Mouse (Mus musculus): ENCODE results near the gene Mlx. TPM values are rescaled to one million over a fixed set of nuclear protein-coding genes. Genes with fewer than 3 reads are reported as not detected.

Gene Mlx
- total and polyA plus RNA-seq, 3 experiments: 45.2 to 116 (median 51.5) TPM

GRCm38 (mm10) chr11:101062165-101062884 is 24.8 kb upstream of the Mlx start:
- H3K4me2 ChIP-seq (ENCODE audit: insufficient read depth, low read depth, poor library complexity, severe bottlenecking): no peak overlapping the region
- H3K4me1 ChIP-seq (ENCODE audit: control insufficient read depth in 1 of 2, insufficient read depth in 2 of 2): peaks cover 13 to 37% of the 10 kb centered on the region in 2 experiments
- no peaks in the 10 kb centered on the region for H3K79me2 ChIP-seq (replicated peaks; ENCODE audit: control insufficient read depth, extremely low read depth, insufficient read depth, poor library complexity, severe bottlenecking)
- in situ Hi-C loops (cut with MboI; ENCODE audit: low pct_ligation_motif_present, low pct_unique_long_range_greater_than_20kb, low sequenced_read_pairs): no loop called here
- no peak overlapping the region for H3K4me3 ChIP-seq (replicated peaks in 1 of 3; ENCODE audit: low read depth in 2 of 3, low read length in 2 of 3, poor library complexity in 1 of 3)
- dilution Hi-C loops (cut with MboI; ENCODE audit: extremely low pct_ligation_motif_present, extremely low pct_unique_long_range_greater_than_20kb, low sequenced_read_pairs): no loop called here
- TF ChIP-seq KAT2A (IDR thresholded peaks at IDR 0.05; ENCODE audit: insufficient replicate concordance, low read length): no peak
- TF ChIP-seq RAD21 (IDR thresholded peaks at IDR 0.05; ENCODE audit: low read depth, low read length): no peak
- TF ChIP-seq TBP (conservative IDR thresholded peaks at IDR 0.05; ENCODE audit: low read depth, low read length): no peak
- TF ChIP-seq MEF2A (IDR thresholded peaks at IDR 0.05; ENCODE audit: borderline replicate concordance, low read depth, low read length): no peak
- no peak for TF ChIP-seq ELF1 (IDR thresholded peaks at IDR 0.05; ENCODE audit: low read depth, low read length)
- TF ChIP-seq IRF4 (IDR thresholded peaks at IDR 0.05; ENCODE audit: low read depth, low read length): no peak
- TF ChIP-seq HCFC1 (IDR thresholded peaks at IDR 0.05; ENCODE audit: low read depth, low read length): no peak
- no peak for TF ChIP-seq E2F4 (IDR thresholded peaks at IDR 0.05; ENCODE audit: insufficient replicate concordance, low read depth, low read length)
- TF ChIP-seq USF1 (IDR thresholded peaks at IDR 0.05; ENCODE audit: low read depth, low read length): no peak
- no peak for TF ChIP-seq POLR2AphosphoS2 (IDR thresholded peaks at IDR 0.05; ENCODE audit: low read depth, low read length)
- no peak for TF ChIP-seq CHD2 (IDR thresholded peaks at IDR 0.05; ENCODE audit: low read length)
- H3K27ac ChIP-seq (ENCODE audit: insufficient read depth, low read depth): no peak overlapping the region
- peaks cover 49 to 73% of the 10 kb centered on the region in 2 experiments for H3K36me3 ChIP-seq (replicated peaks in 1 of 2; ENCODE audit: control insufficient read depth in 1 of 2, insufficient read depth in 1 of 2, low read length in 1 of 2)
- no peaks in the 10 kb centered on the region for H3K9me3 ChIP-seq (replicated peaks; ENCODE audit: low read length)
- no peaks in the 10 kb centered on the region for H3K27me3 ChIP-seq (replicated peaks)
- DNase-seq (ENCODE audit: extremely low read depth): no peak
- H3K9ac ChIP-seq (ENCODE audit: insufficient read depth, low read depth): no peak overlapping the region

GRCm38 (mm10) chr11:101062971-101063675 is 24.0 kb upstream of the Mlx start:
- H3K4me1 ChIP-seq (ENCODE audit: control insufficient read depth in 1 of 2, insufficient read depth in 2 of 2): peaks cover 13 to 38% of the 10 kb centered on the region in 2 experiments
- no peak for DNase-seq (ENCODE audit: extremely low read depth)

More at GRCm38 (mm10) chr11:101062971-101063675, 24.0 kb upstream of the Mlx start:
- H3K9me3 ChIP-seq (replicated peaks; ENCODE audit: low read length): no peaks in the 10 kb centered on the region
- peaks cover under 1% of the 10 kb centered on the region for H3K27me3 ChIP-seq (replicated peaks)
- no peak overlapping the region for H3K4me3 ChIP-seq (replicated peaks in 1 of 3; ENCODE audit: low read depth in 2 of 3, low read length in 2 of 3, poor library complexity in 1 of 3)
- TF ChIP-seq HCFC1 (IDR thresholded peaks at IDR 0.05; ENCODE audit: low read depth, low read length): no peak
- no peak for TF ChIP-seq ETS1 (conservative IDR thresholded peaks at IDR 0.05; ENCODE audit: low read depth, low read length)
- no peak for TF ChIP-seq CTCF (conservative IDR thresholded peaks at IDR 0.05 in 1 of 2, IDR thresholded peaks at IDR 0.05 in 1 of 2; ENCODE audit: low read depth in 2 of 2, low read length in 2 of 2)
- TF ChIP-seq ZC3H11A (IDR thresholded peaks at IDR 0.05; ENCODE audit: low read depth, low read length): no peak
- TF ChIP-seq JUND (conservative IDR thresholded peaks at IDR 0.05; ENCODE audit: low read depth, low read length): no peak
- TF ChIP-seq RAD21 (IDR thresholded peaks at IDR 0.05; ENCODE audit: low read depth, low read length): no peak
- no peak for TF ChIP-seq MAZ (IDR thresholded peaks at IDR 0.05; ENCODE audit: low read depth, low read length)
- TF ChIP-seq NRF1 (IDR thresholded peaks at IDR 0.05; ENCODE audit: low read depth, low read length): no peak
- no peak for TF ChIP-seq TCF12 (IDR thresholded peaks at IDR 0.05; ENCODE audit: low read depth, low read length)
- no peak for TF ChIP-seq SIN3A (IDR thresholded peaks at IDR 0.05; ENCODE audit: low read length)
- no peak for TF ChIP-seq UBTF (IDR thresholded peaks at IDR 0.05; ENCODE audit: low read depth, low read length)
- no peak for TF ChIP-seq POLR2AphosphoS2 (IDR thresholded peaks at IDR 0.05; ENCODE audit: low read depth, low read length)
- TF ChIP-seq USF2 (conservative IDR thresholded peaks at IDR 0.05; ENCODE audit: low read depth, low read length): no peak
- TF ChIP-seq ZKSCAN1 (IDR thresholded peaks at IDR 0.05; ENCODE audit: borderline replicate concordance, low read depth, low read length): no peak
- no peak for TF ChIP-seq IRF4 (IDR thresholded peaks at IDR 0.05; ENCODE audit: low read depth, low read length)
- TF ChIP-seq MXI1 (IDR thresholded peaks at IDR 0.05; ENCODE audit: low read depth, low read length): no peak
- TF ChIP-seq E2F4 (IDR thresholded peaks at IDR 0.05; ENCODE audit: insufficient replicate concordance, low read depth, low read length): no peak
- no peak for TF ChIP-seq BHLHE40 (IDR thresholded peaks at IDR 0.05; ENCODE audit: low read depth, low read length)
- no peak for TF ChIP-seq CHD1 (IDR thresholded peaks at IDR 0.05; ENCODE audit: low read depth, low read length)
- in situ Hi-C loops (cut with MboI; ENCODE audit: low pct_ligation_motif_present, low pct_unique_long_range_greater_than_20kb, low sequenced_read_pairs): no loop called here
- peaks cover 44 to 65% of the 10 kb centered on the region in 2 experiments for H3K36me3 ChIP-seq (replicated peaks in 1 of 2; ENCODE audit: control insufficient read depth in 1 of 2, insufficient read depth in 1 of 2, low read length in 1 of 2)
- no peak overlapping the region for H3K4me2 ChIP-seq (ENCODE audit: insufficient read depth, low read depth, poor library complexity, severe bottlenecking)
- dilution Hi-C loops (cut with MboI; ENCODE audit: extremely low pct_ligation_motif_present, extremely low pct_unique_long_range_greater_than_20kb, low sequenced_read_pairs): no loop called here
- H3K79me2 ChIP-seq (replicated peaks; ENCODE audit: control insufficient read depth, extremely low read depth, insufficient read depth, poor library complexity, severe bottlenecking): no peaks in the 10 kb centered on the region
- H3K27ac ChIP-seq (ENCODE audit: insufficient read depth, low read depth): no peak overlapping the region
- H3K9ac ChIP-seq (ENCODE audit: insufficient read depth, low read depth): no peak overlapping the region
